Mouse (Mus musculus): ENCODE measurements at regions not wholly inside any gene's neighbourhood (a gene's known extent, or its start where the extent isn't known, plus 50 kb on each side); places are given as distances from the start of the nearest gene placed in this dataset.

DNA sequence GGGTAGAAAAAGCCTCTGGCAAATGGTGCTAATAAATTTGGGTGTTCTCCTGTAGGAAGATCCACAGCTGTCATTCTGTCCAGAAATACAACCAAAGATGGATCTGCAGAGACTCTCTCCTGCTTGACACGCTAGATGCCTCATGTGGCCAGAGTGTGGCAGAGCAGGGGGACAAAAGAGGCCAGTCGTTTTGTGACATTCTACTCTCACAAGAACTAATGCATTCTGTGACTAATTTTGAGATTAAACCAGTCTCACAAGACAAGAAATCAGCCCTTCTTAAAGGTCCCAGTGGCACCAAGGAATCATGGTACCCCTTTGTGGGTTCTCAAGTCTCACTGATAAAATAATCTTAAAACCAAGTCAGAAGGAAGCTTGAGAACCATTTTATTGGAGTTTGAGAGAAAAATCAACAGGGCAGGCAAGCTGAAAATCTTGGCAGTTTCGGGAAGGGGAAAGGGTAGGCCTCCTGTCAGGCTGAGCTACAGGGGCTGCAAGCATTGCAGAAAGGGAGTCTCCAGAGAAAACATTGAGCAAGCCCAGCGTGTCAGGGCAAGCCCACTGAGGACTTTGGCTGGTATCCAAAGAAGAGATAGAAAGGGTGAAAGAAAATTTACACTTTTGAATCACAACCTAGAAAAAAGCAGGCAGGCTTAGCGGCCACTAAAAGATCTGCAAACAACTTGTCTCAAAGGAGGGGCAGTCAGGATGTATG, 50.8 kb upstream of the C2cd4b start:
- H3K4me1 ChIP-seq (ENCODE audit: insufficient read depth, low read length) = no peaks in the 10 kb centered on the region
- H3K27me3 ChIP-seq (ENCODE audit: insufficient read depth, low read length) = no peaks in the 10 kb centered on the region
- 33% methylated on average over 5 of the region's 5 CpGs for WGBS
- H3K4me3 ChIP-seq (ENCODE audit: low read depth, low read length) = no peak overlapping the region
- peak; percentile 28; the same call in 1 of the 2 replicates for TF ChIP-seq CTCF (IDR thresholded peaks at IDR 0.05)
- H3K36me3 ChIP-seq (ENCODE audit: insufficient read depth, low read length) = no peaks in the 10 kb centered on the region
- no peak for DNase-seq (ENCODE audit: low spot score)
- H3K27ac ChIP-seq (ENCODE audit: low read depth, low read length) = no peak overlapping the region
- H3K4me2 ChIP-seq (ENCODE audit: low read depth, low read length, poor library complexity, severe bottlenecking) = no peak overlapping the region
- ATAC-seq (ENCODE audit: low FRiP score) = no peak
- no peaks in the 10 kb centered on the region for H3K9me3 ChIP-seq (ENCODE audit: low read length)
- no peak overlapping the region for H3K9ac ChIP-seq (replicated peaks; ENCODE audit: low read length, poor library complexity, severe bottlenecking)

Data from midbrain, postnatal 0 days (tissue).